16 mouse cellular contexts compared by ENCODE assay signal in the genomic region with DNA sequence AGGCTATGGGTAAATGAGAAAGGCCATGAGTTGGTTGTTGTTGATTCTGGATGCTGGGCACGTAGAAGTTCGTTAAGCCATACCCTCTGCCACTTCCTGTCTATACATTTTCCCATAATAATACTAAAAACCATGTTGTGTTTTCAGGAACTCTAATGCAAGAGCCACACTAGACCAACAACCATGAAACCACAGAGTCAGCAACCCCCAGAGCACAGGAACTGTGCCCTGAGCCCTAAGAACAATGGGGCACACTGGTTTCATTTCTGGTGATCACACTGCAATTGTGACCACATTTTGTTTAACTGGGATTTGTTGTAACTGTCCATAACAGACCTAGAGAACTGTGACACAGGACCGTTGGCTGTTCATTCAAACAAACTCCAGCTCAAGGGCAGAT. TPM values are rescaled to one million over a fixed set of nuclear protein-coding genes. Genes with fewer than 3 reads are reported as not detected.
DNase-seq lines count a peak whose midpoint lies in the region; ATAC-seq lines count a peak whose summit lies in the region.
"Had no signal": no experiment of that assay in that cellular context is flagged by ENCODE, and none has a peak within 500 bp of the region (broad histone marks: within the 10 kb centered on the region; RNA-seq: fewer than 3 reads in every experiment).

No protein-coding gene starts in this region.

- H3K4me3 ChIP-seq in lung, embryonic 15.5 days: no peak overlapping the region
- H3K4me3 ChIP-seq in brown adipose tissue, adult 24 weeks (ENCODE audit: insufficient read depth, low read depth, low read length): no peak overlapping the region
- H3K4me3 ChIP-seq: hindbrain, embryonic 10.5 days; kidney, embryonic 15.5 days; layer of hippocampus, adult 2 months; left cerebral cortex, adult 2 months; midbrain, embryonic 13.5 days had no signal

- peaks cover 27% of the 10 kb centered on the region for H3K4me1 ChIP-seq in lung, embryonic 15.5 days
- 0 out of 2 replicates have a peak, but pooled peaks cover 2% of the 10 kb centered on the region for H3K4me1 ChIP-seq in brown adipose tissue, adult 24 weeks (ENCODE audit: control insufficient read depth, insufficient read depth, insufficient read length, low read length)
- H3K4me1 ChIP-seq: hindbrain, embryonic 10.5 days; kidney, embryonic 15.5 days had no signal

- no peak for DNase-seq in lung, adult 18-20 months
- no peak for DNase-seq in urinary bladder, adult 18-20 months (ENCODE audit: low spot score in 2 of 2)
- DNase-seq in frontal cortex, postnatal 14 days (ENCODE audit: low spot score in 2 of 2): no peak
- DNase-seq: adrenal gland, postnatal 14 days; cerebellum, postnatal 10 days; gastrocnemius, postnatal 36 days; right cerebral cortex, adult 18-20 months had no signal

- WGBS in lung, embryonic 15.5 days: 46% methylated on average over 3 of the region's 3 CpGs

- H3K27ac ChIP-seq in lung, embryonic 15.5 days: peak overlapping the region; percentile 75
- H3K27ac ChIP-seq in brown adipose tissue, adult 24 weeks (replicated peaks; ENCODE audit: low read depth, low read length): 0 out of 2 replicates have a peak overlapping the region, but pooled peaks have one; percentile 34
- H3K27ac ChIP-seq: hindbrain, embryonic 10.5 days; kidney, embryonic 15.5 days; layer of hippocampus, adult 2 months; left cerebral cortex, adult 2 months; midbrain, embryonic 13.5 days had no signal

- no peaks in the 10 kb centered on the region for H3K36me3 ChIP-seq in lung, embryonic 15.5 days
- H3K36me3 ChIP-seq: hindbrain, embryonic 10.5 days; kidney, embryonic 15.5 days; midbrain, embryonic 13.5 days had no signal

- H3K27me3 ChIP-seq in lung, embryonic 15.5 days: no peaks in the 10 kb centered on the region
- H3K27me3 ChIP-seq: kidney, embryonic 15.5 days; midbrain, embryonic 13.5 days had no signal

- no peak overlapping the region for H3K9ac ChIP-seq in lung, embryonic 15.5 days
- H3K9ac ChIP-seq: kidney, embryonic 15.5 days; midbrain, embryonic 13.5 days had no signal

- ATAC-seq in lung, embryonic 15.5 days (ENCODE audit: borderline replicate concordance, extremely low read depth, low FRiP score, low TSS enrichment): no peak
- peak; percentile 61 for ATAC-seq in granulocyte monocyte progenitor cell, adult 5-6 weeks (replicated peaks; ENCODE audit: poor library complexity, severe bottlenecking)
- ATAC-seq in megakaryocyte, adult 5-6 weeks (ENCODE audit: poor library complexity, severe bottlenecking): peak; percentile 74
- ATAC-seq: midbrain, embryonic 13.5 days had no signal

- H3K9me3 ChIP-seq in lung, embryonic 15.5 days: no peaks in the 10 kb centered on the region
- H3K9me3 ChIP-seq: hindbrain, embryonic 10.5 days; kidney, embryonic 15.5 days; midbrain, embryonic 13.5 days had no signal

- H3K4me2 ChIP-seq in lung, embryonic 15.5 days: no peak overlapping the region
- H3K4me2 ChIP-seq: kidney, embryonic 15.5 days; midbrain, embryonic 13.5 days had no signal

RNA-seq across cellular contexts. Expression of gene 2010111I01Rik, which starts 12.1 kb away (rescaled TPM):
- 129 and 133 TPM in 2 replicates for polyA plus RNA-seq in lung, embryonic 15.5 days (2015; fragmentation: Nextera tagmentation; extraction: Ambion mirVana)
- polyA plus RNA-seq in brown adipose tissue, adult 24 weeks (2012; ENCODE audit: insufficient read depth, insufficient read length, missing spikeins): 10.7 and 24.7 TPM in 2 replicates
- 86.8 and 97.6 TPM in 2 replicates for total RNA-seq in granulocyte monocyte progenitor cell, adult 5-6 weeks (2014; fragmentation: Nextera tagmentation)
- 61.9 and 91.1 TPM in 2 replicates for total RNA-seq in granulocyte monocyte progenitor cell, adult 5-6 weeks (2017)
- total RNA-seq in megakaryocyte, adult 5-6 weeks (2015): 18.1 and 20.1 TPM in 2 replicates
- total RNA-seq in megakaryocyte, adult 5-6 weeks (2017): 21.5 and 21.9 TPM in 2 replicates
